Mouse (Mus musculus): ENCODE results near the gene Tex28. TPM values are rescaled to one million over a fixed set of nuclear protein-coding genes. Genes with fewer than 3 reads are reported as not detected.
"Not testable (repeated sequence)": the region's sequence is repeated elsewhere in the genome, so short reads cannot be mapped to it uniquely, and the experiment has no call there.

Tex28 gene
- polyA plus RNA-seq (2015; fragmentation: Nextera tagmentation; extraction: Ambion mirVana): not detected in 2 replicates

- no peak within 1 kb of the TSS for H3K4me3 ChIP-seq (replicated peaks)
- H3K27me3 ChIP-seq (replicated peaks): no peaks in the 10 kb centered on the region
- H3K9me3 ChIP-seq: no peaks in the 10 kb centered on the region
- no peak within 1 kb of the TSS for H3K27ac ChIP-seq
- no peaks in the 10 kb centered on the region for H3K4me1 ChIP-seq (replicated peaks)
- 76% methylated on average over 1 of the region's 1 CpGs for WGBS
- no peaks in the 10 kb centered on the region for H3K36me3 ChIP-seq
- no peak within 1 kb of the TSS for H3K9ac ChIP-seq
- no peak for ATAC-seq
- no peak within 1 kb of the TSS for H3K4me2 ChIP-seq (replicated peaks)
These were observed at the start of gene Tex28 for GRCm38 (mm10) chrX:74167738-74168137. Tex28 (minus strand) TSS chrX:74167838.

- no peak overlapping the region for H3K27ac ChIP-seq
- WGBS: 88% methylated on average over 2 of the region's 2 CpGs
- H3K9me3 ChIP-seq: no peaks in the 10 kb centered on the region
- ATAC-seq: no peak
- H3K9ac ChIP-seq: no peak overlapping the region
- H3K4me2 ChIP-seq (replicated peaks): no peak overlapping the region
- no peak overlapping the region for H3K4me3 ChIP-seq (replicated peaks)
- no peaks in the 10 kb centered on the region for H3K27me3 ChIP-seq (replicated peaks)
- H3K4me1 ChIP-seq (replicated peaks): no peaks in the 10 kb centered on the region
- no peaks in the 10 kb centered on the region for H3K36me3 ChIP-seq
These were observed 35.9 kb upstream of the Tex28 start for GRCm38 (mm10) chrX:74203556-74203955.

GRCm38 (mm10) chrX:74176959-74177358 lies 9.3 kb upstream of the Tex28 start, which contains the start of gene Tktl1:
Tktl1 (plus strand) TSS chrX:74177259.
- WGBS: 90% methylated on average over 17 of the region's 17 CpGs

GRCm38 (mm10) chrX:74135263-74135662 lies 32.4 kb downstream of the Tex28 start, which contains the start of gene Mecp2:
Mecp2 (minus strand) TSS chrX:74135363.
- not testable (repeated sequence) for H3K9ac ChIP-seq; ATAC-seq; H3K4me1 ChIP-seq (replicated peaks); H3K9me3 ChIP-seq; H3K4me2 ChIP-seq (replicated peaks); H3K27me3 ChIP-seq (replicated peaks); H3K4me3 ChIP-seq (replicated peaks); H3K36me3 ChIP-seq; H3K27ac ChIP-seq
- 32% methylated on average over 1 of the region's 1 CpGs for WGBS

More at GRCm38 (mm10) chrX:74176959-74177358, 9.3 kb upstream of the Tex28 start, which contains the start of gene Tktl1:
- H3K27ac ChIP-seq: no peak within 1 kb of the TSS
- no peak within 1 kb of the TSS for H3K4me3 ChIP-seq (replicated peaks)
- no peak for ATAC-seq
- no peak within 1 kb of the TSS for H3K4me2 ChIP-seq (replicated peaks)
- H3K4me1 ChIP-seq (replicated peaks): no peaks in the 10 kb centered on the region
- H3K27me3 ChIP-seq (replicated peaks): no peaks in the 10 kb centered on the region
- H3K9ac ChIP-seq: no peak within 1 kb of the TSS
- H3K36me3 ChIP-seq: no peaks in the 10 kb centered on the region
- H3K9me3 ChIP-seq: no peaks in the 10 kb centered on the region

GRCm38 (mm10) chrX:74127164-74127563 lies 40.5 kb downstream of the Tex28 start, which contains the start of gene Opn1mw:
Opn1mw (plus strand) TSS chrX:74127464.
- Histone ChIP-seq H3K9me3 (no peaks in the 10 kb centered on the region), H3K4me3 (replicated peaks) (no peak within 1 kb of the TSS), H3K27me3 (replicated peaks) (no peaks in the 10 kb centered on the region), H3K9ac (no peak within 1 kb of the TSS), H3K36me3 (no peaks in the 10 kb centered on the region), H3K27ac (no peak within 1 kb of the TSS), H3K4me2 (replicated peaks) (no peak within 1 kb of the TSS), H3K4me1 (replicated peaks) (no peaks in the 10 kb centered on the region)
- ATAC-seq: no peak

- H3K9me3 ChIP-seq: no peaks in the 10 kb centered on the region
- H3K4me3 ChIP-seq (replicated peaks): no peak overlapping the region
- H3K27me3 ChIP-seq (replicated peaks): no peaks in the 10 kb centered on the region
- H3K4me1 ChIP-seq (replicated peaks): no peaks in the 10 kb centered on the region
- no peak overlapping the region for H3K9ac ChIP-seq
- no peaks in the 10 kb centered on the region for H3K36me3 ChIP-seq
- ATAC-seq: no peak
- no peak overlapping the region for H3K4me2 ChIP-seq (replicated peaks)
- H3K27ac ChIP-seq: no peak overlapping the region
- 55% methylated on average over 2 of the region's 2 CpGs for WGBS
These were observed 42.7 kb downstream of the Tex28 start for GRCm38 (mm10) chrX:74124975-74125374.

- Histone ChIP-seq H3K4me3 (replicated peaks) (peak overlapping the region; percentile 24), H3K27ac (no peak overlapping the region)
- peak; percentile 85 for ATAC-seq
These were observed 52.1 kb downstream of the Tex28 start for GRCm38 (mm10) chrX:74115511-74115910.

GRCm38 (mm10) chrX:74114036-74114435 lies 53.6 kb downstream of the Tex28 start:
- no peak for ATAC-seq
- Histone ChIP-seq H3K9ac (no peak overlapping the region), H3K4me3 (replicated peaks) (no peak overlapping the region), H3K4me1 (replicated peaks) (no peaks in the 10 kb centered on the region), H3K36me3 (no peaks in the 10 kb centered on the region), H3K27ac (no peak overlapping the region), H3K4me2 (replicated peaks) (no peak overlapping the region), H3K9me3 (no peaks in the 10 kb centered on the region), H3K27me3 (replicated peaks) (no peaks in the 10 kb centered on the region)

More at GRCm38 (mm10) chrX:74115511-74115910, 52.1 kb downstream of the Tex28 start:
- no peaks in the 10 kb centered on the region for H3K27me3 ChIP-seq (replicated peaks)
- no peak overlapping the region for H3K9ac ChIP-seq
- H3K4me1 ChIP-seq (replicated peaks): no peaks in the 10 kb centered on the region
- H3K4me2 ChIP-seq (replicated peaks): peak overlapping the region; percentile 51
- no peaks in the 10 kb centered on the region for H3K36me3 ChIP-seq
- no peaks in the 10 kb centered on the region for H3K9me3 ChIP-seq
- WGBS: 24% methylated on average over 10 of the region's 10 CpGs

- no peak overlapping the region for H3K9ac ChIP-seq
- WGBS: 56% methylated on average over 3 of the region's 3 CpGs
- H3K27me3 ChIP-seq (replicated peaks): 0 out of 2 replicates have a peak, but pooled peaks cover 3% of the 10 kb centered on the region
- H3K27ac ChIP-seq: no peak overlapping the region
- H3K4me2 ChIP-seq (replicated peaks): no peak overlapping the region
- H3K4me1 ChIP-seq (replicated peaks): no peaks in the 10 kb centered on the region
- no peak for ATAC-seq
- no peaks in the 10 kb centered on the region for H3K36me3 ChIP-seq
- no peak overlapping the region for H3K4me3 ChIP-seq (replicated peaks)
- no peaks in the 10 kb centered on the region for H3K9me3 ChIP-seq
These were observed 58.9 kb downstream of the Tex28 start for GRCm38 (mm10) chrX:74108747-74109146.

GRCm38 (mm10) chrX:74105916-74106315 lies 61.7 kb downstream of the Tex28 start:
- H3K4me3 ChIP-seq (replicated peaks): no peak overlapping the region
- no peaks in the 10 kb centered on the region for H3K36me3 ChIP-seq
- H3K4me1 ChIP-seq (replicated peaks): no peaks in the 10 kb centered on the region
- 40% methylated on average over 2 of the region's 2 CpGs for WGBS
- no peak overlapping the region for H3K9ac ChIP-seq
- 0 out of 2 replicates have a peak, but pooled peaks cover 3% of the 10 kb centered on the region for H3K27me3 ChIP-seq (replicated peaks)
- H3K4me2 ChIP-seq (replicated peaks): no peak overlapping the region
- no peaks in the 10 kb centered on the region for H3K9me3 ChIP-seq
- ATAC-seq: no peak
- H3K27ac ChIP-seq: no peak overlapping the region

GRCm38 (mm10) chrX:74103457-74104188 lies 64.0 kb downstream of the Tex28 start:
- no peaks in the 10 kb centered on the region for H3K4me1 ChIP-seq (replicated peaks)
- H3K36me3 ChIP-seq: no peaks in the 10 kb centered on the region
- no peaks in the 10 kb centered on the region for H3K27me3 ChIP-seq (replicated peaks)
- H3K9ac ChIP-seq: no peak overlapping the region
- H3K27ac ChIP-seq: no peak overlapping the region
- ATAC-seq: no peak
- H3K4me3 ChIP-seq (replicated peaks): no peak overlapping the region
- no peaks in the 10 kb centered on the region for H3K9me3 ChIP-seq
- 62% methylated on average over 4 of the region's 4 CpGs for WGBS
- no peak overlapping the region for H3K4me2 ChIP-seq (replicated peaks)
